Mouse (Mus musculus): ENCODE results near the gene Bcl9.

Gene Bcl9

DNA sequence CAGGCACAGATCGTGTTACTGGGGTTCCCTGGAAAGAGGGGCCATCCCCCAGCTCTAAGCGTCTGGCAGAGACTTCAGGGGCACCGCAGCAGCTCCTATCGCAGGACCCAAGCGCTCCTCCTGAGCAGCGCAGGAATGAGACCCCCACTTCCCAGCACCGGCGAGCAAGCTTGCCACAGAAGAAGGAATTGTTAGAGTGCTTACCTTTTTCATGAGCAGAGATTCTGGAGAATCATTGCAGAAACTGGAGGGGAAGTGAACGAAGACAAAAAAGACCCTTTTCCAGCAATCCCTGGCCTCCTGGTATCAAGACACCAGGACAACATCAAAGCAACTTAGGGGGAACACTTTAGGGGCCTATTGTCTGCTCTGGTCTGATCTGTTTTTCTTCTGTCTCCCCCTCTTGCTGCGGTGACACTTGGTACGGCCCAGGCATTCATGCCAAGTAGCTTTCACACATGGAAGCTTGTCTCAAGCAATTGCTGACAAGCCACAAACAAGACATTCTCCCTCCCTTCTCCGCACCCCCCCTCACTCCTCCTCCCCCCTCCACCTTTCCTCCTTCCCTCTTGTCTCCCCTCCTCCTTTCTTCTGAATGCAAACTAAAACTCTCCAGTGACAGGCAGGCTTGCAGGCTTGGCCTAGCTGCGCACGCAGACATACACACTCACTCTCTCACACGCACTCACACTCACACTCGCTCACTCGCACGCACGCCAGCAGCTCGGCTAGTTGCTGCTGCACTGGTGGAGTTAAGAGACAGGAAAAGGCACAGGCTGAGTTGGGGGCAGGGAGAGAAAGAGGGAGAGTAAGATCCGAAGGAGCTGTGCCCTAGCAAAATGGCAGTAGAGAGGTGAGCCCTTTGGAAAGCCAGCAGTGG lies at the start of gene Bcl9:
TSS of gene Bcl9 (minus strand) at position 365 of the 880 bp plus-strand sequence.
- peak; percentile 94 for DNase-seq (ENCODE audit: low read depth)

DNA sequence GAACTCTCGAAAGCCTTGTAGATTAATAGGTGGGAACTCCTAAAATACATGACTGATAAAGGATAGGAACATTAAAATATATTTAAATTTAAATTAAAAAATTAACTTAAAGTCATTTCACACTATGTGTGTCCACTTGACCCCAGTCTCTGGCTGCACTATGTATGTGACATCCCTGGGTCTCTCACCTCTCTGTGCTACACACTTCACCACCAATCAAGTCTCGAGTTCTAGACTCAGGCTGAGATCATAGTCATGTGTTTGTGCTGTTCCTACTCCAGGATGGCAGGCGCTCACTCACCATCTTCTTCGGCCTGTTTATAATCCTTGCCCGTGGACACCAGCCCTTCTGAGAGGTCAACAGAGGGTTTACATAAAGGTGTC lies 41.5 kb upstream of the Bcl9 start:
- DNase-seq (ENCODE audit: low read depth) = no peak

DNA sequence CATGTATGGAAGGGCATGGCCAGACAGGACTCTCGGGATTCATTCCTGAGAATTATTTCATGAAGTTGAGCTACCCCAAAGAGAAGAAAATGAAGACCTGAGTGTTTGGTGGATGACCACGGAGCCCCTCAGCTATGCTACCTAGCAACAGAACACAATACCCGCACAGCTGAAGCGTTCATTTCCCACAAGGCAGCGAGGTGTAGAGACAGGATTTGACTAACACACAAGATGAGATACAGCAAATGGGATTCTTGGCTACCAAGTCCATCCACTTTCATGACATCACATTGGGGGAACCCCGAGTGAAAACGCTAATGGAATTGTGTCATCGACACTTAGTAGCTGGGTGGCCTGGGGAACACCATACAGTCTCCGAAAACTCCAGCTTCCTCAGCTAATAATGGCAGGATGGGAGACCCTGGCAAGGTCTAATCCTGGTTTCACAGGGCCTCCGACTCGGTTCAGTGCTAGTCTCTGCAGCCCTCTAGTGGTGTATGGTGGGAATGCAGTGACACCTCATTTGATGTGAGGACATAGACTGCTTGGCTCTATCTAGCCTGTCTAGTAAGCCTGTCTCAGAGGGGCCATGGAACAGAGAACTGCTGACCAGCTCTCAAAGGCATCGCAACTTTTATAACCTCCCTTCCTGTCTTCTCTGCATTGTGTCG lies 40.9 kb upstream of the Bcl9 start:
- DNase-seq (ENCODE audit: low read depth) = peak; percentile 93

DNA sequence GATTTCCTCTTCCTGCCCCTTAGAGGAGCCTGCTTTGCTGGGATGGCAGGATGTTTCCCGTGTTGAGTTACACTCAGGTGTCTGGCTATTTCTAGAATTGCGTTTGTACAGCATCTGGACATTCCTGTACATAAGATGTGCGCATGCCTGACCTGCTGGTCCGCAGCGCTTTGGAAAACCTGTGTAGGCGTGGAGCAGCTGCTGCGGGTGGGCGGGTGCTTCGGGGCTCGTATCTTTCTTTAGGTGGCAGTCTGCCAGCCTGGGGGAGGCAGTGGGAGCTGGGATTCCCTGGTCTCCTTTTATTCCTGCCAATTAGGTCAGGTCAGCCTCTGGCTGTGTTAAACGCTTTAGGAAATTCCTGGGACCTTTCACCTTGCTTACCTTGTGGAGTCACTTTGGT lies 39.6 kb upstream of the Bcl9 start:
- DNase-seq (ENCODE audit: low read depth) = peak; percentile 19

DNA sequence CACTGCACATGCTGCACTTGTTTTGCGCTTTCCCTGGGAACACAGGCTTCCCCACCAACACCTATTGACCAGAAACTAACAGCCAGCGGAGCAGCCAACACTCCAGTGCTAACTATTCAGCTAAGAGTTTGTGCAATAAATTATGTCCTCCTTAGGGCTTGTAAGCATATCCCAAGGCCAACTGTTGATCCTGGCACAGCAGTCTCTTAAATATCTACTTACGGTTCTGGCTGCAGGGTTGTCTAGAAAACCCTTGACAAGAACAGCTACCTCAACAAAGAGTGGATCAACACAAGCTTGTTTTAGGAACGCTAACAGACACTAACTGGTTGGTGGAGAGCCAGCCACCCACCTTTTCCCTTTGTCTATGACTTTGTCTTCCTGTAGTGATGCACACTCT lies 38.6 kb upstream of the Bcl9 start:
- DNase-seq (ENCODE audit: low read depth) = no peak

DNA sequence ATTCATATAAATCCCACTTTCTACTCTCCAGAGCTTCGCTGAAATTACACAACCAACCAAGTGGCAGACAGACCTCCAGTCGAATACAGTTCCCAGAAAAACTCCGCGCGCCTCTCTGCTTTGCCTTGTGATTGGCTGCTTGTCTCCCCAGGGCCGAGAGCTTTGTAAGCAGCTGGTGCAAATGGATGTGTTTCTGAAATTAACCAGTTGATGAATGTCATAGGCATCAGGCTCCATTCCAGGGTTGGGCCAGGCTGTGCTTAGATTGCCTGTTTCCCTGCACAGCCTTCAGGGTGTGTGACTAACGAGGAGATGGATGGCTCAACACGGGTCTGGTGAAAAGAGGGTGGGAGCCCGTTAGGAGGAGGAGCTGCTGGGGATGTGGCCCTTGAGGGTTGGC lies 36.9 kb upstream of the Bcl9 start:
- DNase-seq (ENCODE audit: low read depth) = peak; percentile 22

DNA sequence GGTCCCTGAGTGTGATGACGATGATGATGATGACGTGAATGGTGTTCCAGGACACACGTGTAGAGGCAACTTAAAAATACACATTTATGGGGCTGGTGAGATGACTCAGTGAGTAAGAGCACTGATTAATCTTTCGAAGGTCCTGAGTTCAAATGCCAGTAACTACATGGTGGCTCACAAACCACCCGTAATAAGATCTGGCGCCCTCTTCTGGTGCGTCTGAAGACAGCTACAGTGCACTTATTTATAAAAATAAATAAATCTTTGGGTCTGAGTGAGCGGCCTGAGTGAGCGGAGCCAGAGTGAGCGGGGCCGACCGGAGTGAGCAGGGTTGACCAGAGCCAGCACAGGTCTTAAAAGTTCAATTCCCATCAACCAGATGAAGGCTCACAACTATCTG lies 34.5 kb upstream of the Bcl9 start:
- peak; percentile 42 for DNase-seq (ENCODE audit: low read depth)

DNA sequence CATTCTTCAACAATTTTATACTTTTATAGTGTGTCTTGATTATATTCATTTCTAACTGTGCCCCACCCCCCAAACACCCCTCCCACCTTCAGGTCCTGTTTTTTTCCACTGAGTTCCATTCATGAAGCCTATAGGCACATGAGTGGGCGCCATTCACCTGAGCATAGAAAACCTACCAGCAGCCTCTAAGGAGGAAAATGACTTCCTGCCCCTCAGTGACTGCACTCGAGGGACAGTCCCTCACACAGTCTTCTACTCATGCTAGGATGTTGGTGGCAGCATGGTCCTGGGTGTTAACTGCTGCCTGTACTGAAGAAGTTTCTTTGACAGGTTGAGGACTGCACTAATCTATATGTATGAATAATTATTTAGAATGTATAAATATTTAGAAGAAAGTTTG lies 30.1 kb upstream of the Bcl9 start:
- no peak for DNase-seq (ENCODE audit: low read depth)

DNA sequence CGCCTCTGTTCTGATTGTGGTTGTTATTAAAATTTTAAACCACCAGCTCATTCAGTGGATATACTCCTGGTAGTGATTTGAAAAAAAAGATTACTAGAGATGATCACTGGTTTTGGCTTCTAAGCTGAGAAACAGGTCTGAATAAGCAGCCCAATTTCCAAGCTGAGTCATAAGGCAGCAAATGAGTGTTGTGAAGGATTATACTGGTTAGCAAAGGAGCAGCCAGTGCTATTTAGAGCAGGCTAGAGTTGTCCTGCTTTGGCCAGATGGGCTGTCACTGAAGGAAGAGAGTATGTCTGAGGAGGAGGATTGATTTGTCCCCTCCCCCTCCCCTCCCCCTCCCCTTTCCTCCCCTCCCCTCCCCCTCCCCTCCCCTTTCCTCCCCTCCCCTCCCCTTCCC lies 29.6 kb upstream of the Bcl9 start:
- DNase-seq (ENCODE audit: low read depth) = no peak

DNA sequence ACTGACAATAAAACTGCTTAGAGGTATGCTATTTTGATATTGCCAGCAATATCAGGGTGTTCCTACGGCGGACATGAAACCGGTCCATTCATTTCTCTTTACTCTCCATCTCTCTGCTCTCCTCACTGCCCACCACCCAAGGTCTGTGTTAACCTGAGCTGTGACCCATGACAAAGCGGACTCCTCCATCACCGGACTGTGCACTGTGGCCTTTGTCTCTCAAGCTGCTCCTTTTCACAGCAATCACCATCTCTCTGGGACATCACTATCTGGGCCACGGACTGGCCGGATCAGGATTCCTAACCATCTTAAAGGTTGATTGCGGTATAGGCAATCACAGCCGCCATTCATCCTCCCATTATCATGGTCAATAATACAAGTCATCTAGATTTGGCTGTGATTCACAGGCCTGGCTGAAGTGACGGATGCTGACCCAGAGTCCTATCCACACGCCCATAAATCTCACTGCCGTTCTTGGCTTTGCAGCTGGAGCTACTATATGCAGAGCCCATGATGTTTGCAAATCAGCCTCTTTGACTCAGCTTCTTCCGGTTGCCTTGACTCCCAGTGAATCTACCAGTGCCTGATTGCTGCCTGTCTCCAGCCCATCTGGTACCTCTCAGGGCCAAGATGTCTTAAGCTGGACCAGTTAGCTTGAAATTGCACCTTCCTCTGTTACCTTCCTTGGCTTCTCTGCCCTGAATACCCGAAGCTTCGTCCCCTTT lies 28.1 kb upstream of the Bcl9 start:
- DNase-seq (ENCODE audit: low read depth) = no peak

DNA sequence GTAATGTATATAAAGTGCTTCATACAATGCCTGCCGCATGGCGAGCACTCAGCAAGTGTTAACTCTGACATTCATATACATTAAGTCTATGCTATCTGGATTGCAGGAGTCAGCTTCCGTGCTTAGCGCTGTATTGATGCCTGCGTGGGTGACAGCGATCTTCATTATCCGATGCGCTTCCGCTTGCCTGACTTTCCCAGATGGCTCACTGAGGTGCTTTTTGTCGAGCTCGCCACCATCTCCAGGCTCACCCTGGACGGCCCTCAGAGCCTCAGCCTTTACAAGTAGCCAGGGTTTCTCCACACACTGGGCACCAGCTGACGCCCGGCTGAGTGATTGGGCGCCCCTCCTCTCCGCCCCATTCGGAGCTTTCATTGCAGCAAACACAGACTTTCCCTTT lies 26.3 kb upstream of the Bcl9 start:
- no peak for DNase-seq (ENCODE audit: low read depth)

DNA sequence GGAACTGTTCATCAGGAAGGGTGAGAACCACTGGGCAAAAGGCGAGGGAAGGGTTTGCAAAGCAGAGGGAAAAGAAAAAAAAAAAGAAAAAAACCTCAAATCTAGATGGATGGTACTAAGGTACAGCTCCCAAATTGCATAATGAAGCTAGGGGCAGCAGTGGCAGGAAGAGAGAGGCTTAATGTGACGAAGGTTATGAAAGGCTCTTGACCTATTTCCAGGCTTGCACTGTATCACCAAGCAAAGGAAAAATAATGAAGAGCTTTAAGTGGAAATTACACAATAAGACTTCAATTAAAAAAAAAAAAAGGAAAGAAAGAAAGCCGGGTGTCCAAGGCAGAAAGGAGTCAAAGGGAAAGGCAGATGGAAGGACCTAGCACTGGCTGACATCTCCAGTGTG lies 19.6 kb upstream of the Bcl9 start:
- DNase-seq (ENCODE audit: low read depth) = no peak

DNA sequence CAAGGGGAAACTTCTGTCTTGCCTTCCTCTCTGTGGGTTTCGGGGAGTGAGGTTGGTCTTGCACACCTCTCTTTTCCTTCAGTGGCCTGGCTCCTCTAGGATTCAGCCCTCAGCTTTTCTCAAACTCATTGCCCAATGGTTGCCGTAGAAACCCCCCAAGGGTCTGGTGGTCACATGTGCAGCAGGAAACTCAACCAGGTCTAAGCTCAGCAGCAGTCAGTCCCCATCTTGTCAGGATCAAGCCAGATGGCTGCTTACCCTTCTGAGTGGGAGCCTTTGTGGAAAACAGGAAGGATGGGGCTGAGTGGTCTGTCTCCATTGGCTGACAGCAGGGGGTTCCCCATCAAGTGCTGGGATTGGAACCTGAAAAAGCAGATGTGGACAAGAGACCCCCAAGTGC lies 15.7 kb upstream of the Bcl9 start:
- DNase-seq (ENCODE audit: low read depth) = no peak

DNA sequence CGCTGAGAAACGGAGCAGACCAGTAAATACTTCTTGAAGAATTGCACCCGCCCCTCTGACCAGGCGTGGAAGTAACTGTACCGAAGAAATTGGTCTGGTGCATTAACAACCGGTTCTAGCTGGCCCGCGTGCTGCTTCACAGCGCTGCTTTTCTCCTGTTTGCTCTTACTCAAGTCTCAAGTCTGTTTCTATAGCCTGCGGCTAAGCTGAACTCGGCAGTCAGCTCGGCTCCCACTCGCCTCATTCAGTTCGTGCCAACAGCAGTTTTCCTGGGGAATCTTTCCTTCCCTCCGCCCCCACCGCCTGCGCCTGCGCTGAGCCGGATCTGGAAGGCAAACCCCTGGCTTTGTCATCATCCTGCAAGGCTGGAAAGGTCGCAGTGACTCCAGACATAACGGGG lies 14.3 kb upstream of the Bcl9 start:
- peak; percentile 52 for DNase-seq (ENCODE audit: low read depth)

DNA sequence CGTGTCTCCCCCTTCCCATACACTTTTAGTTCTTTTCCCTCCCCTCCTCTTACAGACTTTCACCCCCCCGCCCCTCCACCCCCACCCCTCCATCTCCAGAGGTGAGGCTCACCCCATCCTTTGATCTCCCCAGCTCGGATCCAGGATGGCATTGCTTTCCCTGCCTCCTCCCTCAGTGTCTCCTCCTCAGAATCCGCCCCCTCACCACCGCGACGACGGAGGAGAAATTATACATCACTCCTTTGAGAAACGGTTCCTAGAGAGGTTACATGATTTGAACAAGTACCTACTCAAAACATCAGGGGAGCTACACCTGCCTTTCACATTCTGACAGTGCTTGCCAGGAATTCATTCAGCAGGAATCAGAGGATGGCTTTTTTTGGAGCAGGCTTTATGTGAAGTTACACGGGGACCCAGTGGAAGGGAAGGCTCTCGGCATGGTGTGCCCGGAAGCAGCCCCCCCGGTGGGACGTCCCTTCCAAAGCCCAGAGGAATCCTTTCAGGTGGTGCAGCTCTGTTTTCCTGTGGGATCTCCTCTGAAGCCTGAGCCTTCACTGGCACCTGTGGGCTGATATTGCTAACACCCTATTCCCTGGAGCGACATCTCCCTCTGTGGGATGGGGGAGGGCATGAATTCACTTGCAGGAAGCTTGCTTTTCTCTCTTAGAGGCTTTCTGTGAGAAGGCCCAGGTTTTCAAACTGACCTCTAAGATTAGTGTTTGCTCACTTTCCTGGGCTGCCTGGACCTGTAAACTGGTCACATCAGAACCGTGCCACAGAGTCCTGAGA lies 12.2 kb upstream of the Bcl9 start:
- no peak for DNase-seq (ENCODE audit: low read depth)

DNA sequence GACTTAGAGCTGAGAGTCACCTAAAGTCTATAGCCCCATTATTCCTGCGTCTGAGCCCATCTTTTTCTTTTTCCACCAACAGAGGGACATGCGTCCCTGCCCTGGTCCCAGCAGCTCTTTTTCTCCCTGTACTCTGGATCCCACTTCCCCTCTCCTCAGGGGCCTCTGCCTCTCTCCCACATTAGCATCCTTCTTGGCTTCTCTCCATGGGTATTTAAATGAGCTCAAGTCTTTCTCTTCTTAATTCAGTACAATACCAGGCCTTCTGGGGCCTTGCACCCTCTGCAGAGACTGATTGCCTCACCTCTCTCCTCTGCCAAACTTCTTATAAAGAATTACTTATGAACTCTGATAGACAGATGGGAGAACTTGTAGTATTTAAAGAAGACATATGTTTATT lies 10.7 kb upstream of the Bcl9 start:
- peak; percentile 24 for DNase-seq (ENCODE audit: low read depth)

DNA sequence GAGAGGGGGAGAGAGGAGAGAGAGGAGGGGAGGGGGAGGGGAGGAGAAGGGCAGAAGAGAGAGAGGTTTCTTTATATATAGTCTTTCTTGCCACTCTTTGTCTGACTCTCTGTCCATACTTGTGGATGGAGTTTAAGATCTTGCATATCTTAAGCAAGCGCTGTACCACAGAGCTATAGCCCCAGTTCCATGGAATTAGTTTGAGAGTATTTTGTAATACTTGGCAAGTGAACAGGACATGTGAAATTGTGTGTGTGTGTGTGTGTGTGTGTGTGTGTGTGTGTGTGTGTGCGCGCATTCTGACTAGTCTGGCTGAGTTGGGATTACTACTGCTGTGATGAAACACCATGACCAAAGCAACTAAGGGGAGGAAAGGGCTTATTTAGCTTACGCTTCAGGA lies 8.2 kb upstream of the Bcl9 start:
- DNase-seq (ENCODE audit: low read depth) = peak; percentile 43

DNA sequence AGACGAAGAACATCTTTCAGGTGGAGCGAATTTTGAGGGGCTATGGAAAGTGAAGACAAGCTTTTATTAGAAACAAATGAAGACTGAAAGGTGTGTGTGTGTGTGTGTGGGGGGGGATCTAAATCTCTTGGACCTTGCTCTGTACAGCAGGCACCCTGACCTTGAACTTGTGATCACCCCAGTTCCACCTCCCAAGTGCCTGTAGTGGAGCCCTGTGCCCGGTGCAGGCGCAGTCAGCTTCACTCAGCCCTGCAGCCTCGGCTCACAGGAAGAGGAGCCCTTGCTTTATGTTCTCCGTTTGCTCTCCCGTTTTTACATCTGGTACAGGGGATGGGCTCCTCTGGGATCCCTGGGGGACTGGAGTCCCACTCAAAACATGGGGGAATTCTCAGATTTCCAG lies 3.9 kb upstream of the Bcl9 start:
- no peak for DNase-seq (ENCODE audit: low read depth)

DNA sequence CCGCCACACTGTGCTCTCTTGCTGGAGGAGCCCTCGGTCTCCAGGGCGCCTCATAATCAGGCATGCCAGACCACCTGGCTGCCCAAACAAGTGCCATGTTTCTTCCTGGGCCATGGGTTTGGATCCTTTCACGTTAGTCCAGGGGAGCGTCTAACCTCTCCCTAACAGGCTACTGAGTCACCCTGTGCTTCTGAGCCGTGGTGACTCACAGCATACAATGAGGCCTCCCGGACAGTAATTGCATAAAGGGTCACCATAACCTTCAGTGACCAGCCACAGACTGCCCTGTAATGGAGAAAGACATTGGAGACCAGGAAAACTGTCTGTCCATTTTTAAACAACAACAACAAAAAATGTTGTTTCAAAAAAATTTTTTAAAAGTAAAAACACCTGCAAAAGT lies 2.7 kb upstream of the Bcl9 start:
- DNase-seq (ENCODE audit: low read depth) = peak; percentile 46

DNA sequence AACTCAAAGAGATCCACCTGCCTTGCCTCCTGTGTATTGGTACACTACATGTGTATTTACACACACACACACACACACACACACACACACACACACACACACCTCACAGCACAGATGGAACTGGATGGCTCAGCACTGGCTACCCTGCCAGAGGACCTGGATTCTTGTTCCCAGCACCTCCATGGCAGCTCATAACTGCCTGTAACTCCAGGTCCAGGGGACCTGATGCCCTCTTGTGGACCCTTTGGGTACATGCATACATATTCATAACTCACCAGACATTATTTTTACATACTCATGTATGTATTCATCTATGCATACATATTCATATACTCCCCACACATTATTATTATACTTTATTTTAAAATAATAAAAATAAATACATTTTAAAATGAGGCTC lies 2.2 kb upstream of the Bcl9 start:
- peak; percentile 48 for DNase-seq (ENCODE audit: low read depth)

DNA sequence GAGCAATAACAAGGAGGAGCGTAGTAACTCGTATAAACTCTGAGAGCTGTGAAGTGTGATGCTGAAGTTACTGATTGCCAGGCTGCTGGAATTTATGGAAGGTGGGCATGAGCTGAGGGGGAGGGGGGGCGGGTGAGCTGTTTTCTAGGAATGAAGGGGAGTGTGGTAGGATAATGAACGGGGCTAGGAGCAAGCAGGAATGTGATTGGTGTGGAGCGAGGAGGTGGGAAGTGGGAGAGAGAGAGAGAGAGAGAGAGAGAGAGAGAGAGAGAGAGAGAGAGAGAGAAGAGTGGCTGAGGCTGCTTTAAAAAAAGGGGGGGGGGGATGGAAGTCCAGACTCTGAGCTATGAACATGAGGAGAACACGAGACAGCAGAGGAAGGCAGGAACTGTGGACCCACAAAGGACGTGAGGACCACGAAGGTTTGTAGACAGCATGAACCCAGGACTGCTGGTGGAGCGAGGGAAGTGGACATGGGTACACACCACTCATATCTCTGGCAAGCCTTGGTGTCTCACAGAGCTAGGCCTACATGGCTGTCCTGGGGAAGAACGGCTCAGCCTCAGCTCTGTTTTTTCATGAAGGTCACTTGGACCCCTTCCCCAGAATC lies 1.2 kb upstream of the Bcl9 start:
- DNase-seq (ENCODE audit: low read depth) = peak; percentile 22

All from NIH3T3 (cell line).